Mouse (Mus musculus) neutrophil, adult 65 days (primary cell): Measurements from ENCODE around the gene Vmn2r113. TPM values are rescaled to one million over a fixed set of nuclear protein-coding genes. Genes with fewer than 3 reads are reported as not detected.

ENCODE experiments used
- total RNA-seq: library from RNA; stranded (reverse); gene quantifications from 2 replicates; pipeline ENCODE4 v1.2.4, GENCODE M21; 2023

Gene Vmn2r113
- total RNA-seq, result not detected in 2 replicates

DNA sequence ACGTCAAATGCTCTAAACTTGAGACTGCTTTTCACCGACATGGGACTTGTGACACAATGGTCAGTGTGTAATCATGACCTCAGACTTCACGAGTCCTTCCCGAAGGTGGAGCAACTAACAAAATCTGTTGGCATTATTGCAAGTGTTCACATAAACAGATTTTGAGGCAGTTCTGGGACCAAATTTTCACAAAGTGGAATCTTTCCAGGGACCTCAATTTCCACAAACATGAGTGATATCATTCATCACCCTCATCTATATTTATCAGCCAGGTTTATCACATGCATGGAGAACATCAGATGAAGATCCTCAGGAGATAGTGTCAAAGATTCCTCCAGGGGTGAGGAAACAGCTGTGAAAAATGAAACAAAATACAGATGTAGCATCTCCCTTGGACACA is at the start of gene Vmn2r113:
Gene Vmn2r113, plus strand, starts transcription at position 301 of the 400 bp plus-strand sequence.

Other genes with a start within 250 kb of the Vmn2r113 start
- 1.5 and 2.2 TPM in 2 replicates for gene Zfp945, start 75.8 kb upstream of the Vmn2r113 start, total RNA-seq
- not detected in 2 replicates for gene Vmn2r-ps130, start 118.2 kb downstream of the Vmn2r113 start, total RNA-seq